Mouse (Mus musculus) CH12.LX (cell line): ENCODE measurements around the gene Cpb2.

Source experiments
- CTCF ChIP-seq, 2 experiments: IDR thresholded peaks in 1 of 2; conservative IDR thresholded peaks in 1 of 2; 2 replicates each; pipeline ENCODE4 v1.5.1; 2011 to 2012; ENCODE audit warnings: low read depth in 2 of 2, low read length in 2 of 2, improper control_type of control experiment in 1 of 2, inconsistent platforms in 1 of 2, mild to moderate bottlenecking in 1 of 2, moderate library complexity in 1 of 2
- EP300 ChIP-seq: IDR thresholded peaks from 2 replicates; pipeline ENCODE4 v1.6.1; 2011; ENCODE audit warnings: low read length, improper control_type of control experiment
- HCFC1 ChIP-seq: IDR thresholded peaks from 2 replicates; pipeline ENCODE4 v1.6.1; 2012; ENCODE audit warnings: low read depth, mild to moderate bottlenecking, inconsistent platforms, low read length, improper control_type of control experiment
- JUND ChIP-seq: conservative IDR thresholded peaks from 2 replicates; pipeline ENCODE4 v1.6.1; 2011; ENCODE audit warnings: low read depth, low read length, improper control_type of control experiment
- KAT2A ChIP-seq: IDR thresholded peaks from 2 replicates; pipeline ENCODE4 v1.6.1; 2012; ENCODE audit warnings: low read length, improper control_type of control experiment, inconsistent platforms; ENCODE audit not compliant: insufficient replicate concordance
- MAX ChIP-seq: IDR thresholded peaks from 2 replicates; pipeline ENCODE4 v1.6.1; 2011; ENCODE audit warnings: low read length, improper control_type of control experiment
- MAZ ChIP-seq: IDR thresholded peaks from 2 replicates; pipeline ENCODE4 v1.6.1; 2012; ENCODE audit warnings: low read depth, mild to moderate bottlenecking, inconsistent platforms, low read length, improper control_type of control experiment, moderate library complexity
- NELFE ChIP-seq: IDR thresholded peaks from 2 replicates; pipeline ENCODE4 v1.6.1; 2011; ENCODE audit warnings: low read depth, low read length, improper control_type of control experiment
- POLR2A ChIP-seq: IDR thresholded peaks from 2 replicates; pipeline ENCODE4 v1.6.1; 2011; ENCODE audit warnings: low read depth, mild to moderate bottlenecking, improper control_type of control experiment, low read length
- POLR2AphosphoS2 ChIP-seq: IDR thresholded peaks from 2 replicates; pipeline ENCODE4 v1.6.1; 2011; ENCODE audit warnings: low read depth, low read length, improper control_type of control experiment
- ZC3H11A ChIP-seq: IDR thresholded peaks from 2 replicates; pipeline ENCODE4 v1.6.1; 2012; ENCODE audit warnings: low read depth, mild to moderate bottlenecking, inconsistent platforms, low read length, improper control_type of control experiment
- ZNF384 ChIP-seq: IDR thresholded peaks from 2 replicates; pipeline ENCODE4 v1.6.1; 2012; ENCODE audit warnings: low read depth, low read length, improper control_type of control experiment, inconsistent platforms

GRCm38 (mm10) chr14:75279716-75280115, 37.6 kb downstream of the Cpb2 start:
- no peak for TF ChIP-seq EP300
- TF ChIP-seq JUND, result no peak
- TF ChIP-seq ZNF384, result no peak
- no peak for TF ChIP-seq CTCF (conservative IDR thresholded peaks at IDR 0.05 in 1 of 2, IDR thresholded peaks at IDR 0.05 in 1 of 2; ENCODE audit: low read depth in 2 of 2, low read length in 2 of 2)
- TF ChIP-seq MAX, result no peak
- no peak for TF ChIP-seq NELFE
- no peak for TF ChIP-seq KAT2A
- TF ChIP-seq HCFC1, result no peak
- TF ChIP-seq POLR2A, result no peak
- no peak for TF ChIP-seq ZC3H11A
- TF ChIP-seq MAZ, result no peak
- TF ChIP-seq POLR2AphosphoS2, result no peak
